Mouse (Mus musculus) lung, postnatal 25 days (tissue): ENCODE data around the gene Polr2g.

Experiments used
- DNase-seq: peaks from one replicate; pipeline ENCODE4 v3.0.0; 2022; ENCODE audit warnings: low spot score

The Polr2g gene

GRCm38 (mm10) chr19:8758899-8759298 lies 39.5 kb downstream of the Polr2g start:
- no peak for DNase-seq

- DNase-seq = no peak
Measured at GRCm38 (mm10) chr19:8757471-8757998, 40.8 kb downstream of the Polr2g start.

GRCm38 (mm10) chr19:8756635-8757387 lies 41.6 kb downstream of the Polr2g start, which contains the start of gene Nxf1:
Gene Nxf1 (plus strand): TSS chr19:8757073.
- DNase-seq = peak; percentile 92

- no peak for DNase-seq
Measured at GRCm38 (mm10) chr19:8755652-8756051, 42.7 kb downstream of the Polr2g start.

- no peak for DNase-seq
Measured at GRCm38 (mm10) chr19:8747368-8747767, 51.0 kb downstream of the Polr2g start.

GRCm38 (mm10) chr19:8745382-8745781 lies 53.0 kb downstream of the Polr2g start:
- DNase-seq = no peak
